Mouse (Mus musculus) adrenal gland, adult 18-20 months (tissue): ENCODE results near the gene Bmp8a. TPM values are rescaled to one million over a fixed set of nuclear protein-coding genes. Genes with fewer than 3 reads are reported as not detected.
A peak's percentile ranks its signal among the peaks of the same experiment; 100 is the strongest.
"Not testable (repeated sequence)": the region's sequence is repeated elsewhere in the genome, so short reads cannot be mapped to it uniquely, and the experiment has no call there.

Source experiments
- DNase-seq, 2 experiments: peaks; one replicate each; pipeline ENCODE4 v3.0.0; 2021 to 2022; ENCODE audit warnings: low spot score in 2 of 2
- total RNA-seq, 2 experiments: library from RNA; stranded (reverse); gene quantifications; 1 replicate in 1 of 2; 2 replicates in 1 of 2; pipeline ENCODE4 v1.2.3; 2021

Bmp8a gene
- total RNA-seq, 2 experiments from 2014 or later, result not detected

- DNase-seq, result no peak
Observed at GRCm38 (mm10) chr4:123289038-123289437, 54.0 kb downstream of the Bmp8a start.

- no peak for DNase-seq
Observed at GRCm38 (mm10) chr4:123286790-123287189, 56.3 kb downstream of the Bmp8a start.

GRCm38 (mm10) chr4:123284731-123285624 lies 58.1 kb downstream of the Bmp8a start:
- DNase-seq, result no peak

GRCm38 (mm10) chr4:123283675-123284064 lies 59.4 kb downstream of the Bmp8a start:
- DNase-seq, result not testable (repeated sequence)

GRCm38 (mm10) chr4:123282915-123283674 lies 60.0 kb downstream of the Bmp8a start:
- peak; percentile 52 to 57 for DNase-seq

GRCm38 (mm10) chr4:123282500-123282899 lies 60.6 kb downstream of the Bmp8a start:
- DNase-seq, result peak; percentile 92 to 93

GRCm38 (mm10) chr4:123280117-123280516 lies 62.9 kb downstream of the Bmp8a start:
- no peak for DNase-seq

- no peak for DNase-seq
Observed at GRCm38 (mm10) chr4:123271063-123271462, 72.0 kb downstream of the Bmp8a start.

Other genes starting within 250 kb of the Bmp8a start
- gene Bmp8b, start 238.1 kb downstream of the Bmp8a start, total RNA-seq, result under 1 TPM; 0.17 to 0.38 TPM
- not detected for gene Oxct2b, start 227.0 kb downstream of the Bmp8a start, total RNA-seq
- 10 to 100 TPM; 47.4 to 53.0 TPM for gene Ppie, start 203.3 kb downstream of the Bmp8a start, total RNA-seq
- 1 to 10 TPM; 3.4 to 3.5 TPM for gene Hpcal4, start 160.0 kb downstream of the Bmp8a start, total RNA-seq
- 10 to 100 TPM; 46.6 to 52.5 TPM for gene Nt5c1a, start 141.7 kb downstream of the Bmp8a start, total RNA-seq
- gene Heyl, start 109.7 kb downstream of the Bmp8a start, total RNA-seq, result 10 to 100 TPM in 1 of 2 experiments, 1 to 10 TPM in 1; 4.7 to 11.3 TPM
- gene Pabpc4, start 80.9 kb downstream of the Bmp8a start, total RNA-seq, result 10 to 100 TPM; 93.9 to 99.8 TPM
- gene Oxct2a, start 19.6 kb downstream of the Bmp8a start, total RNA-seq, result not detected